Mouse (Mus musculus): ENCODE measurements around the gene T2.
"Not testable (repeated sequence)": the region's sequence is repeated elsewhere in the genome, so short reads cannot be mapped to it uniquely, and the experiment has no call there.

The T2 gene

DNA sequence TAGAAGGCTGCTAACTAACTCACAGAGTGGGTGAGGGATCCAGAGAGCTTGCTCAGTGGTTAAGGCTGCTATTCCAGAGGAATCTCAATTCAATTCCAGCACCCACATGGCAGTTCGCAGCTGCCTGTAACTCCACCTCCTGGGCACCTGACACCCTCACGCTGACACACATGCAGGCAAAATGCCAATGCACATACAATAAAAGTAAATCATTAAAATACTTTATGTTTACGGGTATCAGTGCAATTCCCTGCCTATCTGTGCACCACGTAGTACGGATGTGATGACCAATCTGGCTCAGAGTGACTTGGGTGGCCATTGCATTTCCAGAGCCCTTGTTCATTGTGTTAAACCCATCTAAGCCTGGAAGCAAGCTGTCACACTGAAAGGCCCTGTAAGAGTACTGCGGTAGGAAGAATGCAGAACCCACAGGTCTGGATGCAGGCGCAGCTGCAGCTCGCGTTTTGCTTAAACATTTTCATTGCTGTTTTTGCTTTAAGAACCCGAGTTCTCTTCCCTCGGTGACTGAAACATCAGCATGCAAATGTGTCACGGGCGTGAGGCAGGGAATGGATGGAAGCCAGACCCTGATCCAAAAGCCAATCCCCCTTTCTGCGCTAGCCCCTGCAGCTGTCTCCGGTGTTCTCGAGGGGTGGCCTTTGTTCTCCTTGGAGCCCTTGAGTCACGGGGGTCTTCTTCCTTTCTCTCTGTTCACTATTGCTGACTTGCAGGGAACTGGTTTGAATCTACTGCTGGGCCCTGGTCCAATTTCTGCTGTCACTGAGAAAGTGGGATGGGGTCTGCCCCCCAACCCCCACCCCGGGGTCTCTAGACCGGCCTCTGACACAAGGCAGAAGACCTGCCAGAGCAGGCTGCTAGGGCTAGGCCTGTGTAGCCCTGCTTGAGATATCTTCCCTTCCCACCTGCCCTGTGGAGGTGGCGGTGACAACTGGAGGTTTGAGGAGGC lies 12.0 kb downstream of the T2 start:
- in situ Hi-C loops (cut with MboI): no loop called here

DNA sequence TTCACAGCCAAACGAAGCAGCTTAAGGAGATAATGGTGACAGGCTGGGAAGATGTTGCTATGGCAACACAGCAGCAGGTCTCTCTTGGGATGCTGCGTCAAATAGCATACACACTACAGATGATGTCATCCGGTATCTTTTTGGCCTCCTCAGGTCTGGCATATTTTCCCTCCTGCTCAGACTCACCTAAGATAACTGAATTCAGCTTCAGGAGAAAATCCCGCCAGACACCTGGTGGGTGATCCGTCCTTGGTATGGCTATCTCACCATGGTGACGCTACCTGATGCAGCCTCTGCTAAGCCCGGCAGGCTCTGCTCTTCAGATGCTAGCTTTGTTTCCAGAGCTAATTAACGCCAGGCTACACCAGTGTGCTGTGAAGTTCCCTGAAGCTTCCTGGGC lies 12.8 kb downstream of the T2 start:
- in situ Hi-C loops (cut with MboI): no loop called here

DNA sequence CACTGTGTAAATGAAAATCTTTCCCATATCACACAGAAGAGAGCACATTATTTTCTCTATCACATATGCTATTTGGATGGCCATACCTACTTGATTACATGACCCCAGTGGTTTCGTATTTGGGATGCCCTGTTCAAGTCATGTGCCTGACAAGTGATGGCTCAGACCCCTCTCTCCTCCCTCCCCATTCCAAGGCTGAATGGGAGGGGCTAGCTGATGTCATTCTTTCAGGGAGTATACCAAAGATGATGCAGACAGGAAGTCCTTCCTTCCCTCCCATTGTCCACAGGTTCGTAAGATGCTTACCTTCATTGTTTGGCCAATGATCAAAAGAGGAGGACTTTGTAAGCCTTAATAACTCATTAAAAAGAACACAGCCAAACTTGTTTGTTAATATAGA lies 13.4 kb downstream of the T2 start:
- in situ Hi-C loops (cut with MboI): no loop called here

DNA sequence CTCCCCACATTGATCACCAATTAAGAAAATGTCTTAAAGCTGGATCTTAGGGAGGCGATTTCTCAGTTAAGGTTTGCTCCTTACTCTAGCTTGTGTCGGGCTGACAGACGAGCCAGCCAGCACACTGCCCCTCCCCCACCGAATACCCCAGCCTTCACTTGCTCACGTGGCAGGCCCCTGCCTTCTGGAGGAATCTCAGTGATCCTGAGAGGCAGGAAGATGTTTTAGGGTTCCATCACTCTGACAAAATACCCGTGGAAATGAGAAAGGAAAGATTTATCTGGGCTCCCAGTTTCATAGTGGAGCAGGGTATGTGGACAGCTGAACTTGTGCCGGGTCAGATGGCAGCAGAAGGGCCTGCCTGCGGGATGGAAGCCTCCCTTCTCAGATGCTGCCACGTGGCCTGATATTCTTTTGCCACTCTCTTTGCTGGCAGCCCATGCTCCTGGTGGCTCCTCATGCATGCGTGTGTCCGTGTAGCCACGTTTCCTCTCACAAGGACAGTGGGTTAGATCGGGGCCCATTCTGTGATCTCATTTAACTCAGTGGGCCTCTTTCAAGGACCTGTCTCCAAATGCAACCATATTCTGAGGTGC lies 14.9 kb downstream of the T2 start:
- in situ Hi-C loops (cut with MboI): no loop called here

DNA sequence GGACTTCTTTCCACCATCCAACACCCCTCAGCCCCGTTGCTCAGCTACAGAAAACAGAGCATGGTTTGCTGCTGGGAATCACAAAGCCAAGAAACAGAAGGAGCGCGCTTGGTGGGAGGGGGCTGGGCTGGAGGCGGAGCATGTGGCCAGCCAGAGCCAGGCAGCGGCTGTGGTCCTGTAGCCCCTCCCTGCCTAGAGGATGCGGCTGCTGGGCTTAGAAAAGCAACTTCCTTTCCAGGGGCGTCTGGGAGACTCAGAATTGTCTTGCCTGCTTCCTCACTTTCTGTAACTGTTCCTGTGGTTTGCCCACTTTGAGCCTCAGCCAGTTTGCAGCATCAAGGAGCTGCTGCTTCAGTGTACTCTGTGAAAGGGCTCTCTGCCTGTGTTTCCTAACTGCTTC lies 16.0 kb downstream of the T2 start:
- in situ Hi-C loops (cut with MboI): no loop called here

DNA sequence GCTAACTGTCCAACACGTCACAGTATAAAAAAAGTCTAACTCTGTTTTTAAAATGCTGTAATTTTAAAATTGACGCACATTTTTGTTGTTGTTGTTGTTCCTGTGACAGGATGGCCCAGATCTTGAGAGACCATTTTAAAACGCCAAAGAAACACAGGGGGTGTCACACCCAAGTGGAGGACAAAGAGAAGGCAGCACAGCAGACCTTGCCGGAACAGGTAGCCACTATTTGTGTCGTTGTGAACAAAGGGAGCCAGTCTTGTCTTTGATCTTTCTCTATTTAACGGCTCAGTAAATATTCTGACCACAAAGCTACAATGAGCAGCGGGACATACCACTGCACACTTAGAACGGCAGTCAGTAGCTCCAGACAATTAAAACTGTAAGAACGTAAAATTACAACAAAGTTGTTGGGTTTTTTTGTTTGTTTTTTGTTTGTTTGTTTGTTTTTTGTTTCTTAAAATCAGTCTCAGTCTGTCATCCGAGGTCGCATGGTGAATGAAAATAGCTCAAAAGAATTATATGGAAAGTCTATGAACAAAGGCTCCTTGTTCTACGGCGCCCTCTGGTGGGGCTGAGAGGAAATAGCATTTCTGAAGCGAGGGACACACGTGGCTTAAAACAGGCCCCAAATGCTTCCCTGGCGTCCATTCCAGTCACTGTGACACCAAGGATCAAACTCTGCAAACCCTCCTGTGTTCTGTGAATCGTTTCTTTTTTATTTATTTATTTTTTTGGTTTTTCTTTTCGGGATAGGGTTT lies 16.7 kb downstream of the T2 start:
- in situ Hi-C loops (cut with MboI): no loop called here

DNA sequence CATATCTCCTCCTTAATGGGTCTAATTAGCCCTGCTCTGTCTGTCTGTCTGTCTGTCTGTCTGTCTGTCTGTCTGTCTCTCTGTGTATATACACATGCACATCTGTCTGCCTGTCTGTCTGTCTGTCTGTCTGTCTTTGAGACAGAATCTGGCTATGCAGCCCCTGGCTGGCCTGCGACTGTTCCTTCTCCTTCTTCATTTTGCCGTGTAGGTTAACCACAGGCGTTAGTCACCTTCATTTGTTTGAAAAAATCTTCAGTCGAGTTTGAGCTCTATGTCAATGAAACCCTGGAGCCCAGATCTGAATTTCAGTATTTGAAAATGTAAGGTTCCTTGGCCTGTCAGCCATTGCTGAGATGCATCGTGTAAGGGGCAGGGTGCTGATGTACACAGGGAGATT lies 21.5 kb downstream of the T2 start:
- in situ Hi-C loops (cut with MboI): no loop called here

DNA sequence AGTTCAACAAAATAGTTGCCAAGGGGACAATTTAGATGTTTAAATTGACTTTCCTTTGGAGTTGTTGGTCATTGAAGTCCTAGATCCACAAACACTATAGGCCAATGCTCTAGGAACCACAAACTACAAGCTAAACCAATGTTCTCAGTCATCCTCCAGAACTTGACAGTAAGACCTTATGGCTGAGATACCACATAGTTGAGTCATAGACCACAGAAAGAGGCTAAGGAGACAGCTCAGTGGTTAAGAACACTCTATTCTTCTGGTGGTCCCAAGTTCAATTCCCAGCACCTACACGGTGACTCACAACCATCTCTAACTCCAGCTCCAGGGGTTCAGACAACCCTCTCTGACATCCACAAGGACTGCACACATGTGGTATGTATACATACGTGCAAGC lies 29.6 kb downstream of the T2 start:
- in situ Hi-C loops (cut with MboI): no loop called here

DNA sequence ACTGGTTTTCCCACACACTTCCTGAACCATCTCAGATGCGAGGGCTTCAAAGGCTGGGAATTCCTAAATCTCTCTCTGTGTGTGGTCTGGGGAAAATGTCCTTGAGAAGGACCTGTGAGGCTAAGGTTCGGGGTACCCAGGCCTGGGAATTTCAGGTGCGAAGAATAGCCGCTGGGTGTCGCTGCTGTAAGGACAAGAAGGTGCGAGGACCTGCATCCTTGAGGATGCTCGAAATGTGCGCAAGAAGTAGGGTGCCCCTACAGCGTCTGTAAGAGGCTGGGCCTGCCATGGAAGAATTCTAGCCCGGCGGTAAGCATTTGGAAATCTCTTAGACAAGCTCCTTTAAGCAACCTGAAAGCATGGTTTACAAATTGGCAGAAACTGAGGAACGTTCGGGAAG lies 32.7 kb downstream of the T2 start:
- in situ Hi-C loops (cut with MboI): no loop called here

DNA sequence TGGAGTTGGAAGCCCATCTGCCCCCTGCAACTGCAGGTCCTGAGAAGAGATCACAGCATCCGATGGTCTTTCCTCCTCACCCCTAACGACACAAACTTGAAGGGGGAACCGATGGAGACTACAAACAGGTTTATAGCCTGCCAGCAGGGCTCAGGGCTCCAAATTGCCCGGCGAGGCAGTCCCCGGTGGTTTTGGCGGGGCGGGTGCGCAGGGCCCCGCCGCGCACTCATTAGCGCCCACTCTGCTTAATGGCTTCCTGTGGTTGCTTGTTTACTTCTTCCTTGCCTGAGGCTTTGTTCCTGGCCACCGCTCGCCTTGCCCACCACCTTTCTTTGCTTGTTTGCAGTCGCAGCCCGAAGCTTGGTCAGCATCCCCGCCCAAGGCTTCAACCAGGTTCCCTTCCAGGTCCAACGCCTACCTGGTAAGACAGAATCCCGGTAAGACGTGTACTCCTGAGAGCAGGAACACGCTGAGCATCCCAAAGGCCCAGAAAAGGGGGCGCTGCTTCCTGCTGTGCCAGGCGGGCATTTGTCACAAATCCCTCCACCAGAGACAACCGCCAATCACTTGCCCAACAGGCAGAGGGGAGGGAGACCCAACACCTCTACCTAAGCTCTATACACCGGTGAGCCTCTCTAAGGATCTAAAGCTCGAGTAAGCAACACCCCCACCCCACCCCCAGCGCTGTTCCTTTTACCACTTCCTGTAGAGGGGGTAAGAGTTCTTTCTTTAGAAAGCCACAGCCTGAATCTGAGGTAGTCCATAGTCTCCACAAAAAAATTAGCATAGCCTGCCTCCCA lies 33.4 kb downstream of the T2 start:
- in situ Hi-C loops (cut with MboI): no loop called here

DNA sequence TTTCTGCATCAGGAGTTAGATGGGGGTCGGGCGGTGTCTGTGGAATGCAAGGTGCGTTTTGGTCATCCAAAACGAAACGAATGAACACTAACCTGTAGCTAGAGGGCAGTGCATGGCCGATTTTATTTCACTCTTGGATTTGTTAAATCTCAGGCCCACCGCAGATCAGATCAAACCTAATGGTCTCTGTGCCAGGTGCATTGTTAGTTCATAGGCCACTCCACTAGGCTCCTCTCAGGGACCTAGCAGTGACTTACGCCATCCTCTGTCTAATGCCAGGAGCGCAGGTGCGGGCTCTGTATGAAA lies 34.0 kb downstream of the T2 start:
- in situ Hi-C loops (cut with MboI): no loop called here

DNA sequence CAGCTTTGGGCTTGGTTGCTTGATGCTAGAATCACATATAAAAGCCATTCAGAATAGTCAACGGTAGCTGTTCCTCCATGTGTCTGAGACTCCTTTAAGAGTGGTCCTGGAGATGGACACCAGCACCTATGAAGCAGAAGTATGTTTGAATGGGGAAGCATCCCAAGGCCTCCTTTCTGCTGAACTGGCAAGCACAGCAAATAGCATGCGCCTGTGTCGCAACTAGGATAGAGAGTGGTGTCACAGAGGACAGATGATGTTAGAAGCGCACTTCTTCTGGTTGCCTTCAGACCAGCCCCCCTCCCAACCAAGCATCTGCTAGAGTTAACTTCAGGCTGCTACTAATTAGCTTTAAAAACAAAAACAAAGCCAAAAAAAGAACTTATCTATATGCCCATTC lies 34.7 kb downstream of the T2 start:
- in situ Hi-C loops (cut with MboI): no loop called here

DNA sequence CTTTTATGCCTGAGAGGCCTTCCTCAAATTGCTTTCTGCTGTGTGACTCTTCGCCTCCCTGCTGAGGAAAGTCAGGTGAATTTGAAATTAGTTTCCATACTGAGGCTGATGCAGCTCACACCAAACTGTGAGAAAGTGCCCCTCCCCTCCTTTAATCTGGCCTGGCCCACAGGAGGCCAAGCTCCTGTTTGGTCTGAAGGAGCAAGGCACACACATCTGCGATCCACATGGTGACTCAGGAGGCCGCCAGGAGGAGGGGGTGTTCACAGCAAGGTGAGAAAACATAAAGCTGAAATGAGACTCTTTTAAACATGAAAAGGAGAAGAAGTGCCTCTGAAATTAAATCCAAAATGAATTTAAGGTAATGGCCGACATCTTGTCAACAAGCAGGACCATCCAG lies 40.6 kb downstream of the T2 start:
- in situ Hi-C loops (cut with MboI): no loop called here

DNA sequence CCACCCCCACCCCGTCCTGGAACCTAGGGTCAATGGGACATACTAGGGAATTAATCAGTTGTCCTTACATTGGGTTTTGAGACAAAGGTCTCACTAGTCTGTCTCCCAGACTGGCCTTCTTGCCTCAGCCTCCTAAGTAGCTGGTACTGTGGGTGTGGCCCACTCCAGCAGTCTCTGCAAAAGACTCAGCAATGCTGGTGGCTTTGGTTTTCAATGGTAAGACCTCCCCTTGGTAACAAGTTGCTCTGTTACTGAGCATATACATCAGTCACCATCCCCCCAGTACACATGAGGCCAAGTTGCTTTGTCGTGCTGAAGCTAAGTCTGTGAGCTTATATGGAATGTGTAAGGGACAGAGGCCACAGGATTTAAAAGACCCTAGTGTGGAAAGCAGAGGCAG lies 42.2 kb downstream of the T2 start:
- in situ Hi-C loops (cut with MboI): no loop called here

DNA sequence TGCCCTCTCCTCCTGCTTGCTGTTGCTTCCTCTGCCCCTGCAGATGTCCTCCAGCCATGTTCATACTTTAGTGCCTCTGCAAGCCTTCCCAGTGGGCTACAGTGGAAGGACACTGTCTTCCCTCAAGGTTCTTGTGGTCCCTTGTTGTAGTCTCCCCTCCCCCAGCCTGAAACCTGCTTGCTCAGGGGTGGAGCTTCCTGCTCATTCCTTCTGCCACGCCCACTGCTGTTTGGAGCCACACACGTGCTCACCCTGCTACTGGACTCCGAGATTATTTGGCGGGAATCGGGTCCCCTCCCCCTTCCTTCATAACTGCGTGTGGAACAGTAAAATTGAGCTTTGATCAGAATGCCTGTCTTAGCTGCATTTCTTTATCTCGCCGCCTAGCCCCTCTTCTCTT lies 48.1 kb downstream of the T2 start:
- in situ Hi-C loops (cut with MboI): not testable (repeated sequence)

DNA sequence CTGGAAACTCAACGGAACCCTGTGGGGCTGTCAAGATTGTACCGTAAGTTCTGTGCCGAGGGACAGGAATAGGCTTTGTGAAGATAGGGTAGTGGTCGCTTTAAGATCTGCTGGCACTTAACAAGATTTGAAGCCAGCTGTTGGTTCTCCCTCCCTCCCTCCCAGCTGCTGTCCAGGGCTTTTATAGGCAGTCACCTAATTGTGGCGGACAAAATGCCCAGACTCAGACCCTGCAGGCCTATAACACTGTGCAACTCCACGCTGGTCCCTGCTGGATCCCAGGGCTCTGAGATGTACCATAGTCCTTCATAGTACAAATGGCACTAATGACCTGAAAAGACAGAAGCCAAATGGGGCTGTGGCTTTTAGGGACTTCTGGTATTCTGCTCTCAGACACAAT lies 50.5 kb downstream of the T2 start:
- in situ Hi-C loops (cut with MboI): no loop called here

DNA sequence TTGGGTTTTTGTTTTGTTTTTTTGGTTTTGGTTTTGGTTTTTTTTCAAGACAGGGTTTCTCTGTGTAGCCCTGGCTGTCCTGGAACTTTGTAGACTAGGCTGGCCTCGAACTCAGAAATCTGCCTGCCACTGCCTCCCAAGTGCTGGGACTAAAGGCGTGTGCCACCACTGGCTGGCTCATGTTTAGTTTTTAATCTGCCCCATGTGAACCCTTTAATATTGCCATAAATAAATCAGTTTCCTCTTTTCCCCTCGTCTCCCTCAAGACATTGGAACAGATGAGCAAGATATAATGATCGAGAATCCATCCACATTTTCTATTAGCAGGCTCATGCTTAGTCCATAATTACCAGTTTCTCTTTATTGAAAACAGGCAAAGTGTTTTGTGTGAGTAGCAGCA lies 52.2 kb downstream of the T2 start:
- in situ Hi-C loops (cut with MboI): not testable (repeated sequence)

DNA sequence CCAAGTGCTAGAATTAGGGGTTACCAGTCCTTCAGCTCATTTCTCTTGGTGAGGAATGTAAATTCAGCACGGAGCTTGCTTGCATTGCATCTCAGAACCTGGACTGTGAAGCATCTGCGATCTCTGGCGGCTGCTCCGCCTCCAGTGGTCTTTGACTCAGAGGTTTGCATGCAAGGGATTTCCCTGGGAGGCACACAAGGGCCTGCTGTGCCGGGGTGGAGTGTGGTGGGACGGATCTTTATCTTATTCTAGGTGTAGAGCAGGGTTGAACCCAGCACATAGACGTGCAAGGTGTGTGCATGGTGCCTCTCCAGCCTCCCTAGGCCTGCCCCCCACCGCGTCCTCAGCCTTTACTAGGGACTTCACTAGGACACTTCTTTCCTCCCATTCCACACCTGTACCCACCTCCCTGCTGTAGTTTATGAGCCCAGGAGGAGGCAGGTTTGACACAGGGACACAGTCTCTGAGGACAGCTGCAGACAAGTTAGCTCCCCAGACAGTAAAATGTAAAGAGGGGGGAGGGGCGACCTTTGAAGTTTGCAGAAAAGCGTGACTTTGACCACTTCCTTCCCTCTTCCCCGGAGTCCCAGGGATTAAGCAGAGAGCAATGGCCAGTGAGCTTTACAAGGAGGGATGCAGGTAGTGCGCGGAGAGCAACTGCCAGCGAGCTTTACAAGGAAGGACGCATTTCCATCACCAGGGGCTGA lies 53.0 kb downstream of the T2 start:
- in situ Hi-C loops (cut with MboI): no loop called here

DNA sequence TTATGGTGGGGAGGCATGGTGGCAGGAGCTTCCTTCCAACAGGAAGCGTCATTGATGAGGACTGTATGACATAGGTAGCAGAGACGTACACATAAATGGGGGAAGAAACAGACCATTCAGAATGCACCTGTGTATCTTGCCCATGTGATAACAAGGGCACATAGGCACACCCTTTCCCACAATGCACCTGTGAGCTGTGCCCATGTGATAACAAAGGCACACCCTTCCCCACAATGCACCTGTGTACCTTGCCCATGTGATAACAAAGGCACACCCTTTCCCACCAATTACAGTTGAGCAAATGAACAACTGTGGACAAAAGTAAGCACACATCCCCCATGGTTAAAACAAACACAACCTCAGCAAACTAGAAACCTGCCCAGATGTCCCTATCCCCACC lies 54.5 kb downstream of the T2 start:
- in situ Hi-C loops (cut with MboI): no loop called here

DNA sequence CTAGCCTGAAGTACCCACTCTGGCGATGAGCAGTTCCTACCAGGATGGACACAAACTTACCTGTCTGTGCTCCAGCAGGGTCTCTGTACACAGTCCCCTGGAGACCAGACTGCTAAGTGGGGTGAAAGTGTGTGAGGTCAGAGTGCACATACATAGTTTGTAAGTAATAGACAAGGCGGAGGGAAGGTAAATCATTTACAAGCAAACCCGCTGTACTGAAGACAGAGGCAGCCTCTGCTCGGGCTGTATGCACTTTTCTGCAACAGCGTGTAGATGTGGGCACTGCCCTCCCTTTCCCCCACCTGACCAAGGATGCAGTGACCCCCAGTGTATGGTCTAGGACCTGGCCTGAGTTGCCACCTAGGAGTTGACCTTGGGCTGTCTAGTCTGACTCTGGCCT lies 57.9 kb downstream of the T2 start:
- in situ Hi-C loops (cut with MboI): no loop called here

DNA sequence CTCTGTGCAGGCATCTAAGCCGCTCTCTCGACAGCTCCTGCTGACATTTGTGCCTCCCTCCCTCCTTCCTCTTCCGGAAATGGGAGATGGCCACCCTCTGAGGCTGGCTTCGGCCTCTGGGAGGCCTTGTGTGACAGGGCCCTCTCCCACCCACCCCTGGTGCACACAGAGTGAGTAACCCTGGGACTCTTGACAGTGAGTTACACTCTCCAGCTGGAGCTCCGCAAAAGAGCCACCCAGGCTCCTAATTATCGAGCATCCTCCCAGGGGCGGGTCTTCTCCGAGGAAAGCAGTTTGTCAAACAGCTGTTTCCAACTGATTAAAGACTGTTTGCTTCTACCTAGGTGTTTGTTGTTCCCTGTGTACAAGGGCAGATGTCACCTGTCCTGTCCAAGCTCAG lies 59.7 kb downstream of the T2 start:
- in situ Hi-C loops (cut with MboI): no loop called here

DNA sequence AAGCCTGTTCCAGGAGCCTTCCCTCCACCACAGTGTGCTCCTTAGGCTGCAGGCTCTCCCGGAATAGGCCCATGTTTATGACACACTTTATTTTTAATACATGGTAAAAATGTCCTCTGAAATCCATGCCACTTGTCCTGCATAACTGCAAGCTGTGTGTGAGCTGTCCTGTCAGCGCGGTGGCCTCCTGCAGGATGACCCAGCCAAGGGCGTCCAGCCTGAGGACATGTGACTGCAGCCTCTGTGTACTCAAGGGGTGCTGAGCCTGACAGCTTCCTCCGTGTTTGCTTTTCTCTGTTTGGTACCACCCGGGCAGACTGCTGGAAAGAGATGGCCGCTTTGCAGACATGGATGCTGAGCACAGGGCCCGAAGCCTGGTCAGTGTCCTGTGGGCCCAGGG lies 61.1 kb downstream of the T2 start:
- in situ Hi-C loops (cut with MboI): no loop called here

Data from mature B cell (primary cell).